22 mouse cellular contexts compared by ENCODE assay signal in genomic region chr1:151367721-151368324, GRCm38 (mm10). TPM values are rescaled to one million over a fixed set of nuclear protein-coding genes. Genes with fewer than 3 reads are reported as not detected.
DNase-seq lines count a peak whose midpoint lies in the region; ATAC-seq and TF ChIP-seq lines count a peak whose summit lies in the region.
"Had no signal": no experiment of that assay in that cellular context is flagged by ENCODE, and none has a peak within 500 bp of the region (broad histone marks: within the 10 kb centered on the region; RNA-seq: fewer than 3 reads in every experiment).

No protein-coding gene starts in this region.

- no peak overlapping the region for H3K9ac ChIP-seq in heart, adult 2 months (ENCODE audit: low read depth, low read length)
- H3K9ac ChIP-seq: embryonic facial prominence, embryonic 13.5 days; embryonic facial prominence, embryonic 15.5 days; forebrain, embryonic 12.5 days had no signal

- WGBS in heart, adult 2 months: 81% methylated on average over 5 of the region's 5 CpGs

- TF ChIP-seq POLR2A in heart, adult 2 months (IDR thresholded peaks at IDR 0.05; ENCODE audit: insufficient read depth, low read depth, low read length): 0 out of 2 replicates have a peak, but pooled peaks have one; percentile 16

- no peak for DNase-seq in heart, adult 2 months
- DNase-seq in heart, adult 18-20 months: no peak
- DNase-seq in kidney, postnatal 25 days: no peak
- DNase-seq: cerebellum, adult 11 months; cerebellum, adult 18-20 months; cerebellum, adult 8-10 months; cerebellum, adult 9-11 months; cerebellum, postnatal 14 days; cerebellum, postnatal 36 days; embryo, embryonic 11 days had no signal

- intact Hi-C loops in heart, adult 2 months (cut with DNase I): no loop called here

- TF ChIP-seq EP300 in heart, adult 2 months (IDR thresholded peaks at IDR 0.05; ENCODE audit: insufficient read depth, low read depth, low read length): no peak

- no peaks in the 10 kb centered on the region for H3K27me3 ChIP-seq in heart, adult 2 months (ENCODE audit: control insufficient read depth, insufficient read depth, low read length)
- H3K27me3 ChIP-seq: CH12.LX; embryonic facial prominence, embryonic 13.5 days; embryonic facial prominence, embryonic 15.5 days; forebrain, embryonic 12.5 days; Patski had no signal

- ATAC-seq in granulocyte monocyte progenitor cell, adult 5-6 weeks (replicated peaks; ENCODE audit: poor library complexity, severe bottlenecking): 0 out of 2 replicates have a peak, but pooled peaks have one; percentile 13
- ATAC-seq in CD4-positive, CD25-positive, alpha-beta regulatory T cell, adult 4 months: no peak
- ATAC-seq: activated CD4-positive, CD25-positive, alpha-beta regulatory T cell, adult 4 months; forebrain, embryonic 14.5 days; Patski had no signal

- H3K36me3 ChIP-seq in heart, adult 2 months (ENCODE audit: control insufficient read depth, insufficient read depth, low read length): peaks cover 32% of the 10 kb centered on the region

- H3K27ac ChIP-seq in heart, adult 2 months: no peak overlapping the region
- 0 out of 2 replicates have a peak overlapping the region, but pooled peaks have one; percentile 21 for H3K27ac ChIP-seq in brown adipose tissue, adult 24 weeks (replicated peaks; ENCODE audit: low read depth, low read length)
- H3K27ac ChIP-seq: embryonic facial prominence, embryonic 13.5 days; embryonic facial prominence, embryonic 15.5 days; forebrain, embryonic 10.5 days; forebrain, embryonic 12.5 days had no signal

- no peak overlapping the region for H3K4me3 ChIP-seq in heart, adult 2 months
- H3K4me3 ChIP-seq in brown adipose tissue, adult 24 weeks (ENCODE audit: insufficient read depth, low read depth, low read length): no peak overlapping the region
- H3K4me3 ChIP-seq: embryonic facial prominence, embryonic 13.5 days; embryonic facial prominence, embryonic 15.5 days; erythroblast, embryonic 14.5 days; forebrain, embryonic 10.5 days; forebrain, embryonic 12.5 days had no signal

- no peaks in the 10 kb centered on the region; the same call in none of the 2 replicates for H3K4me1 ChIP-seq in heart, adult 2 months (ENCODE audit: control insufficient read depth, insufficient read depth, low read length)
- no peaks in the 10 kb centered on the region for H3K4me1 ChIP-seq in brown adipose tissue, adult 24 weeks (ENCODE audit: control insufficient read depth, insufficient read depth, insufficient read length, low read length)
- H3K4me1 ChIP-seq: embryonic facial prominence, embryonic 13.5 days; embryonic facial prominence, embryonic 15.5 days; forebrain, embryonic 10.5 days; forebrain, embryonic 12.5 days had no signal

- no peaks in the 10 kb centered on the region for H3K79me2 ChIP-seq in heart, adult 2 months (replicated peaks; ENCODE audit: control insufficient read depth, insufficient read depth, low read length)

- TF ChIP-seq CTCF in heart, adult 2 months (IDR thresholded peaks at IDR 0.05): no peak

RNA-seq across cellular contexts. Expression of gene Ivns1abp, which starts 23.5 kb away (rescaled TPM):
- total RNA-seq in heart, adult 2 months (2021): 100 to 1,000 TPM; 659 to 843 TPM
- polyA plus RNA-seq in heart, adult 2 months (2012; rRNA removed): 259 and 495 TPM in 2 replicates
- total RNA-seq in heart, adult 18-20 months (2021): 100 to 1,000 TPM; 867 to 929 TPM
- polyA plus RNA-seq in brown adipose tissue, adult 24 weeks (2012; ENCODE audit: insufficient read depth, insufficient read length, missing spikeins): 82.0 and 118 TPM in 2 replicates
- total RNA-seq in granulocyte monocyte progenitor cell, adult 5-6 weeks (2014; fragmentation: Nextera tagmentation): 284 and 329 TPM in 2 replicates
- total RNA-seq in granulocyte monocyte progenitor cell, adult 5-6 weeks (2017): 441 and 484 TPM in 2 replicates
- 100 to 1,000 TPM; 108 to 127 TPM for polyA plus RNA-seq in CD4-positive, CD25-positive, alpha-beta regulatory T cell, adult 4 months (2017; shearing (Covaris generic))
